Mouse (Mus musculus) G1E (cell line): ENCODE results near the gene Foxred2. TPM values are rescaled to one million over a fixed set of nuclear protein-coding genes. Genes with fewer than 3 reads are reported as not detected.

Experiments
- ATAC-seq: 2 replicates; pipeline ENCODE4 v1.8.0; 2016; ENCODE audit warnings: mild to moderate bottlenecking; ENCODE audit not compliant: insufficient number of reproducible peaks, poor library complexity, low FRiP score, severe bottlenecking; ENCODE audit errors: extremely low read depth
- DNase-seq: peaks from one replicate; pipeline ENCODE4 v3.0.0; 2012; ENCODE audit warnings: low spot score
- H3K27me3 ChIP-seq: 2 replicates; pipeline ENCODE4 v1.6.1; 2012; ENCODE audit warnings: mild to moderate bottlenecking, low read length, inconsistent platforms; ENCODE audit not compliant: insufficient read depth
- H3K36me3 ChIP-seq: replicated peaks from 2 replicates; pipeline ENCODE3; 2012; ENCODE audit warnings: mild to moderate bottlenecking, inconsistent platforms
- H3K4me1 ChIP-seq: 2 replicates; pipeline ENCODE4 v1.6.1; 2012; ENCODE audit warnings: low read depth, low read length, inconsistent platforms, mixed read lengths; ENCODE audit not compliant: insufficient read depth
- H3K4me3 ChIP-seq: 2 replicates; pipeline ENCODE4 v1.5.1; 2012; ENCODE audit warnings: low read depth, mild to moderate bottlenecking, inconsistent platforms, low read length, moderate library complexity, mixed read lengths
- H3K9me3 ChIP-seq: replicated peaks from 2 replicates; pipeline ENCODE4 v1.6.1; 2012; ENCODE audit warnings: inconsistent platforms
- CTCF ChIP-seq: IDR thresholded peaks from 2 replicates; pipeline ENCODE4 v1.5.1; 2012; ENCODE audit warnings: low read depth, low read length, inconsistent platforms, mixed read lengths
- GATA1 ChIP-seq: IDR thresholded peaks from 2 replicates; pipeline ENCODE4 v1.6.1; 2012; ENCODE audit warnings: borderline replicate concordance, low read length, inconsistent platforms, mixed read lengths
- GATA2 ChIP-seq: IDR thresholded peaks from 2 replicates; pipeline ENCODE4 v1.6.1; 2012; ENCODE audit warnings: low read depth, low read length, inconsistent platforms, borderline replicate concordance
- POLR2AphosphoS5 ChIP-seq: IDR thresholded peaks from 2 replicates; pipeline ENCODE4 v1.6.1; 2012; ENCODE audit warnings: low read depth, low read length, inconsistent platforms; ENCODE audit not compliant: insufficient replicate concordance
- TAL1 ChIP-seq: conservative IDR thresholded peaks from 2 replicates; pipeline ENCODE4 v1.6.1; 2012; ENCODE audit warnings: low read depth, low read length, inconsistent platforms, mixed read lengths
- polyA plus RNA-seq: library from polyadenylated mRNA; stranded (reverse); fragments of >175 nt; gene quantifications from 2 replicates; pipeline ENCODE4 v1.2.3, GENCODE M21; 2012
- total RNA-seq, 2 experiments: library from RNA; stranded (forward) in 1 of 2; stranded (reverse) in 1 of 2; fragments of 200-1000 nt in 1 of 2; fragments of >200 nt in 1 of 2; fragmentation: Nextera tagmentation in 1 of 2; gene quantifications; 2 replicates each; pipeline ENCODE4 v1.2.3; 2014 to 2017

Foxred2 gene
- total and polyA plus RNA-seq, 3 experiments = 0.02 to 0.27 TPM; not detected in 1

DNA sequence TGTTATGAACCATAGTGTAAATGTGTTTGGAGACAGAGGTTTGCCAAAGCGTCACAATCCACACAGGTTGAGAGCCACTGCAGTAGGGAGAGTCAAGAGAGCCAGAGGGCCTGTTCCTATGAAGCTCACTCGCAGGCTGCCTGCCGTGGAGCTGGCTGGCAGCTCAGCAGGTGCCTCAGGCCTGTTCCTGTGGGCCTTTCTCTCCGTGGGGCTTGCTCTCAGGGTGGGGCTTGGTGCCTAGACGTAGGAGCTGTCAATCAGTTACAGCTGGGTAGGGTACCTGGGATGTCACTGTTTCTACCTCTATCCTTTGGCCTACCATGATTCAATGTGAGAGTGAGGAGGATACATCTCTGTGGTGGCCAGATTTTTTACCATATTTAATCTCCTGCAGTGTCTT, 21.6 kb downstream of the Foxred2 start:
- H3K4me1 ChIP-seq = peaks cover 40% of the 10 kb centered on the region
- no peak for DNase-seq
- TF ChIP-seq TAL1 = no peak
- TF ChIP-seq POLR2AphosphoS5 = no peak
- TF ChIP-seq GATA2 = no peak
- TF ChIP-seq GATA1 = no peak
- TF ChIP-seq CTCF = no peak
- no peak for ATAC-seq
- H3K9me3 ChIP-seq = no peaks in the 10 kb centered on the region
- H3K4me3 ChIP-seq = no peak overlapping the region
- H3K36me3 ChIP-seq = no peaks in the 10 kb centered on the region
- peaks cover 37% of the 10 kb centered on the region for H3K27me3 ChIP-seq

DNA sequence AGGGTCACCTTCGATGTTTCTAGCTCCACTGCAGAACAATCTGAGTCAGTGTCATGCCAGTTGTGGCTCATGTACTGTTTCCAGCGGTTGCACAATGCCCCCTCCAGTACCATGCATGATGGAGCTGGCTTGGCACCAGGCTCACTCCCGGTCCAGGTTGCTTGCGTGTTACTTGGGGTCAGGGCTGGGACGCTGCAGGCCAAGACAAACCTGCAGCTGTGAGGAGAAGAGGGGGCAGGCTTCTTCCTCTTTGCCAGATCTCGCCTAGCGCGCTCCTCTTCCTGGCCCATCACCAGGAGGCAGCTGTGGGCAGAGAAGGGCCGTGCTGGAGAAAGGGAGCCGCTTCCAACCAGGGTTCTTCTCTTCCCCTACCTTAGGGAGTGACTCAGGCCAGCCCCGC, 22.2 kb downstream of the Foxred2 start:
- no peak overlapping the region for H3K4me3 ChIP-seq
- peaks cover 46% of the 10 kb centered on the region for H3K4me1 ChIP-seq
- ATAC-seq (no peak), DNase-seq (no peak)
- TF ChIP-seq CTCF = no peak
- no peak for TF ChIP-seq GATA2
- TF ChIP-seq GATA1 = no peak
- no peak for TF ChIP-seq POLR2AphosphoS5
- TF ChIP-seq TAL1 = no peak
- H3K36me3 ChIP-seq = no peaks in the 10 kb centered on the region
- peaks cover 33% of the 10 kb centered on the region for H3K27me3 ChIP-seq
- no peaks in the 10 kb centered on the region for H3K9me3 ChIP-seq

DNA sequence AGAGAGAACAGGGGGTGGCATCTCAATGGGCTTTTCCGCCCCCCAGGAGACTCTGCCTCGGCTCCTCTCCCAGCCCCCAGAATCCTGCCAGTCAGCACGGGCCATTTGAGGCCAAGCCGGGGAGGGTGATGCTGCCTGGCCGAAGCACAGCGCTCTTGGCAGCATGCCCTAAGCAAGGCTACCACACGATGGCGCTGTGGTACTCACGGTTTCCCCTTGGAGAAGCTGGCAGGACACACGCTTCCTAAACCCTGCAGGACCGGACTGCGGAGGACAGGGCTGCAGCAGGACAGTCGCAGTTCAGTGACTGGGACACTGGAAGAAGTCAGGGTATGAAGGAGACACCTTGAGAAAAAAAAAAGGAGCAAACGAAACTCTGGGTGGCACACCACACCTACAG, 22.8 kb downstream of the Foxred2 start:
- Histone ChIP-seq H3K36me3 (no peaks in the 10 kb centered on the region), H3K4me3 (peak overlapping the region; percentile 41; the same call in 1 of the 2 replicates), H3K27me3 (peaks cover 29% of the 10 kb centered on the region), H3K4me1 (peaks cover 48% of the 10 kb centered on the region), H3K9me3 (no peaks in the 10 kb centered on the region)
- peak; percentile 62 for DNase-seq
- no peak; the same call in 1 of the 2 replicates for ATAC-seq
- TF ChIP-seq GATA1 (no peak), CTCF (peak; percentile 98)

DNA sequence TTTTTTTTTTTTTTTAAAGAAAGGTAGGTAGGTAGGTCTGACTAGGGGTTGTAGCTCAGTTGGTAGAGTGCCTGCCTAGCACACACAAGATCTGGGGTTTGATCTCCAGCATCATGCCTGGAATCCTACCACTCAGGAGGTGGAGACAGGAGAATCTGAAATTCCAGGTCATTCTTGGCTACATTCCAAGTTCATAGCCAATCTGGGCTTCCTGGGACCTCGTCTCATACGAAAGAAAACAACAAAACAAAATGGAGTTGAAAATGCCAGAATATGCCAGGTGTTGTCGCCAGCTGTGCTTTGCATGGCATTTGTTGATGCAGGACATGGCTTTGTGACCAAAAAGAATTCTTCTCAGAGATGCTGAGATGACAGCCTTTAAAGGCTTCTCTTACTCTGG, 23.3 kb downstream of the Foxred2 start:
- no peak for TF ChIP-seq GATA2
- no peak for TF ChIP-seq GATA1
- TF ChIP-seq TAL1 = no peak
- no peak for TF ChIP-seq POLR2AphosphoS5
- TF ChIP-seq CTCF = no peak
- ATAC-seq (no peak), DNase-seq (no peak)
- H3K4me1 ChIP-seq = peaks cover 48% of the 10 kb centered on the region
- H3K9me3 ChIP-seq = no peaks in the 10 kb centered on the region
- H3K4me3 ChIP-seq = no peak overlapping the region
- peaks cover 23% of the 10 kb centered on the region for H3K27me3 ChIP-seq
- H3K36me3 ChIP-seq = no peaks in the 10 kb centered on the region

DNA sequence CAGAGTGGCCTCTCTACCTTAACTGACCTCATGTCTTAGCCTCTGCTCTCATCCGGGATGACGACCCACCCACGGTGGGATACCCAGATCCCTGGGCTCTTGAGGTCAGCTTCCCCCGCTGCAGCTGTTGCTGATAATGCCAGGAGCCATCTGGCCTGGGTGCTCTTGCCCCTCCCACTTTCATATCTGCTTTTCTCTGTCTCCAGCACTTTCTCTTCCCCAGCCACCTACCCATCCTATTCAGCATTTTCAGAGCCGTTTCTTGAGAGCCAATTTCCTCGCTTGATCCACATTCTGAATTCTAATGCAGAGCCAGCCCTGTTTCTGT, 24.9 kb downstream of the Foxred2 start:
- peaks cover 12% of the 10 kb centered on the region for H3K36me3 ChIP-seq
- no peak for ATAC-seq
- H3K4me3 ChIP-seq = peak overlapping the region; percentile 54; the same call in 1 of the 2 replicates
- TF ChIP-seq POLR2AphosphoS5 (no peak), CTCF (no peak), GATA2 (no peak), GATA1 (no peak), TAL1 (0 out of 2 replicates have a peak, but pooled peaks have one; percentile 41)
- peaks cover 18% of the 10 kb centered on the region for H3K27me3 ChIP-seq
- no peak for DNase-seq
- peaks cover 64% of the 10 kb centered on the region for H3K4me1 ChIP-seq
- no peaks in the 10 kb centered on the region for H3K9me3 ChIP-seq

DNA sequence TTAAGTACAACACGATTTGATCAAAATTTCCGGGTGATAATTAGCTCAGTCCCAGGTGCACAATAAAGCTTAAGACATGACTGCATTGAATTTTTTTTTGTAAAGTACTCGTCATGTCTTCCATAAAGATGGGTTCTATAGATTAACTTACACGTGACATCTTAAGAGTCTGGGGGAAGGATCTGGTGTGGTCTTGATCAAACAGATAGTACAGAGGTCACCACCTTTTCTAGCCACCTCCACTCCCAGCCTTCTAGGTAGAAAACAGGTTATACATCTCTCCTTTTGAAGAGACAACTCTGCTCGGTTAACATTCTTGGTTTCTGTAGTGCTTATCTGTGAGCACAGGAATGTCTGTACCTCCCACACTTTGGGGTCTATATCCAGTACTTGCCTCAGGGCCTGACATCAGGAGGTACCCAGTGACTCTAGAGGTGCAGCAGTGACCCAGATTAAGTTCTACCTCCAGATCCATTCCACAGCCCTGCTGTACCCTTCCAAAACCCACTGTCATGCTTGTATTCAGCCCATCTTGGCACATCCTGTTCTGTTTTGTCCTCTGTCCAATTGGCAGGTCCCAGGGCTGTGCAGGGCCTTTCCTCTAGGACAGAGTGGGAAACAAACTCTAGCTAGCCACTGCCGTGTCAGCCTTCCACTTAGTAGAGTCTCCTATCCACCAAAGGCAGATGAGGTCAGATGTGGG, 25.4 kb downstream of the Foxred2 start:
- Histone ChIP-seq H3K27me3 (peaks cover 18% of the 10 kb centered on the region), H3K36me3 (peaks cover 17% of the 10 kb centered on the region), H3K4me1 (peaks cover 68% of the 10 kb centered on the region), H3K9me3 (no peaks in the 10 kb centered on the region), H3K4me3 (peak overlapping the region; percentile 54; the same call in 1 of the 2 replicates)
- ATAC-seq = no peak
- TF ChIP-seq CTCF (no peak), GATA1 (no peak), POLR2AphosphoS5 (no peak), GATA2 (no peak), TAL1 (no peak)
- no peak for DNase-seq

DNA sequence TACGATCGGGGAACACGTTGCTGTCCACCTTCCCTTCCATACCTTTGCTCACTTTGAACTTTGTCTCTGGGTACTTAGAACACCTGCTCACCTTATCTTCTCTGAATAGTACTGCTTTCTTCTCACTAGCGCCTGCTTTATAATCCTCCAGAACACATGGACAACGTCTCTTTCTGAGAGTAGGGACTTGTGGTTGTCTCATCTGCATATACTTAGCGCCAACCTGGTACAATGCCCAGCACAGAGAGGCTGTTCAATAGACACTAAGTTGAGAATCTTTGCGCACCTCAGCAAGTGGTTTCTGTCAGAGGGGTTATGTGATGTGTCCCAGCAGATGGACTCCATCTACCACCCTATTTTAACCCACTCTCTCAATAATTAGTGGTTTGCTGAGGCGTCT, 26.7 kb downstream of the Foxred2 start:
- TF ChIP-seq TAL1 = no peak
- TF ChIP-seq POLR2AphosphoS5 = no peak
- TF ChIP-seq GATA2 = no peak
- TF ChIP-seq GATA1 = no peak
- no peak for TF ChIP-seq CTCF
- DNase-seq (no peak), ATAC-seq (no peak)
- Histone ChIP-seq H3K4me3 (peak overlapping the region; percentile 95), H3K9me3 (no peaks in the 10 kb centered on the region), H3K36me3 (peaks cover 28% of the 10 kb centered on the region), H3K27me3 (peaks cover 7% of the 10 kb centered on the region), H3K4me1 (peaks cover 74% of the 10 kb centered on the region)
